In the genomic region with DNA sequence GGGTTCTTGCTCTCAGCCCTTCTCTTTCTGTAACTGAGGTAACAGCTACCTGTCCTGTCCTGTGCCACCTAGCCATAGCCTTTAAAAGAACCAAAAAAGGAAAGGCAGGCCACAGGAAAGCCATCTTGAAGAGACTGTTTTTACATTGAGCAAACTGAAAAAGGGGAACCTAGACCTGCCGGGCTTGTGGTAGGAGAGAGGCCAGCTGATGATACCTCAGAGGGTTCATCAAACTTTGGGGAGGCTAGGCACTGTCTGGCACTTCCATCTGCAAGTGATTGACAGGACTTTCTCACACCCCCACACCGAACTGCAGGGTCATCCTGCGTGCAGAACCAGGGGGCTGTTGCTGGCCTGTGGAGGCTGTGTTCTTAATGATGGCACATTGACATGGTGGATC, we compare ENCODE assay signal across 29 mouse cellular contexts. TPM values are rescaled to one million over a fixed set of nuclear protein-coding genes. Genes with fewer than 3 reads are reported as not detected.
DNase-seq lines count a peak whose midpoint lies in the region; ATAC-seq and TF ChIP-seq lines count a peak whose summit lies in the region.
"Had no signal": no experiment of that assay in that cellular context is flagged by ENCODE, and none has a peak within 500 bp of the region (broad histone marks: within the 10 kb centered on the region; RNA-seq: fewer than 3 reads in every experiment).

No protein-coding gene starts in this region.

- H3K4me2 ChIP-seq in lung, postnatal 0 days (replicated peaks; ENCODE audit: low read depth, low read length): no peak overlapping the region
- H3K4me2 ChIP-seq: embryonic facial prominence, embryonic 12.5 days; embryonic facial prominence, embryonic 15.5 days; heart, embryonic 12.5 days; heart, embryonic 15.5 days; hindbrain, embryonic 12.5 days; hindbrain, embryonic 15.5 days; intestine, embryonic 15.5 days had no signal

- no peak overlapping the region for H3K27ac ChIP-seq in lung, postnatal 0 days (ENCODE audit: low read length)
- H3K27ac ChIP-seq: embryonic facial prominence, embryonic 12.5 days; embryonic facial prominence, embryonic 15.5 days; heart, embryonic 15.5 days; hindbrain, embryonic 12.5 days; hindbrain, embryonic 15.5 days; intestine, embryonic 15.5 days had no signal

- no peak for TF ChIP-seq EP300 in lung, postnatal 0 days (IDR thresholded peaks at IDR 0.05)

- H3K4me3 ChIP-seq in lung, postnatal 0 days (ENCODE audit: low read depth, low read length): no peak overlapping the region
- H3K4me3 ChIP-seq: embryonic facial prominence, embryonic 12.5 days; embryonic facial prominence, embryonic 15.5 days; heart, embryonic 12.5 days; heart, embryonic 15.5 days; hindbrain, embryonic 12.5 days; hindbrain, embryonic 15.5 days; intestine, embryonic 15.5 days had no signal

- H3K4me1 ChIP-seq in lung, postnatal 0 days (ENCODE audit: insufficient read depth, low read depth, low read length): no peaks in the 10 kb centered on the region
- H3K4me1 ChIP-seq: embryonic facial prominence, embryonic 12.5 days; embryonic facial prominence, embryonic 15.5 days; heart, embryonic 15.5 days; hindbrain, embryonic 12.5 days; intestine, embryonic 15.5 days had no signal

- 76% methylated on average over 3 of the region's 3 CpGs for WGBS in lung, postnatal 0 days

- H3K27me3 ChIP-seq in splenic B cell, adult 2 months (ENCODE audit: control insufficient read depth, insufficient read depth, low read length, poor library complexity, severe bottlenecking): no peaks in the 10 kb centered on the region
- H3K27me3 ChIP-seq in lung, postnatal 0 days (replicated peaks; ENCODE audit: insufficient read depth, low read length): no peaks in the 10 kb centered on the region
- H3K27me3 ChIP-seq: embryonic facial prominence, embryonic 12.5 days; embryonic facial prominence, embryonic 15.5 days; heart, embryonic 12.5 days; heart, embryonic 15.5 days; hindbrain, embryonic 12.5 days; hindbrain, embryonic 15.5 days; intestine, embryonic 15.5 days had no signal

- DNase-seq in A20 (ENCODE audit: low read depth, low spot score) (peak; percentile 51), MEL-GATA-1-ER (ENCODE audit: extremely low read depth, low read depth) (peak; percentile 15)
- DNase-seq in splenic B cell, adult 2 months (ENCODE audit: low read depth, low spot score): peak; percentile 23
- DNase-seq in lung, postnatal 0 days (ENCODE audit: low spot score): no peak
- DNase-seq in ovary, postnatal 36 days (ENCODE audit: low spot score): no peak
- no peak for DNase-seq in layer of hippocampus, adult 9-10 months (ENCODE audit: low spot score)
- DNase-seq: adrenal gland, adult 8-10 months; adrenal gland, postnatal 25 days; cerebellum, adult 11-12 months; cerebellum, adult 8-10 months; cerebellum, postnatal 10 days; cerebellum, postnatal 36 days; forebrain, postnatal 0 days; gastrocnemius, postnatal 10 days; heart, adult 18-20 months; heart, postnatal 10 days; heart, postnatal 36 days; kidney, adult 11 months had no signal

- peak; percentile 53 to 73 for ATAC-seq in hematopoietic stem cell, adult 5-6 weeks (replicated peaks in 1 of 2; ENCODE audit: insufficient read depth in 1 of 2, low FRiP score in 2 of 2, low TSS enrichment in 1 of 2, low read depth in 1 of 2, poor library complexity in 2 of 2, severe bottlenecking in 2 of 2)
- ATAC-seq in lung, postnatal 0 days: no peak
- ATAC-seq: activated CD4-positive, CD25-positive, alpha-beta regulatory T cell, adult 4 months; forebrain, embryonic 14.5 days; forebrain, postnatal 0 days; intestine, embryonic 15.5 days had no signal

- no peak for TF ChIP-seq CTCF in lung, postnatal 0 days (IDR thresholded peaks at IDR 0.05)

- no peaks in the 10 kb centered on the region for H3K9me3 ChIP-seq in lung, postnatal 0 days (ENCODE audit: low read length)
- H3K9me3 ChIP-seq: embryonic facial prominence, embryonic 12.5 days; embryonic facial prominence, embryonic 15.5 days; G1E; heart, embryonic 12.5 days; heart, embryonic 15.5 days; hindbrain, embryonic 12.5 days; hindbrain, embryonic 15.5 days; intestine, embryonic 15.5 days had no signal

- no peak overlapping the region for H3K9ac ChIP-seq in lung, postnatal 0 days (replicated peaks; ENCODE audit: low read depth)
- H3K9ac ChIP-seq: embryonic facial prominence, embryonic 12.5 days; embryonic facial prominence, embryonic 15.5 days; forebrain, postnatal 0 days; heart, embryonic 12.5 days; heart, embryonic 15.5 days; hindbrain, embryonic 12.5 days; hindbrain, embryonic 15.5 days; intestine, embryonic 15.5 days had no signal

- H3K36me3 ChIP-seq in splenic B cell, adult 2 months (ENCODE audit: control insufficient read depth, insufficient read depth, low read length, poor library complexity, severe bottlenecking): peaks cover 3% of the 10 kb centered on the region
- H3K36me3 ChIP-seq in lung, postnatal 0 days (ENCODE audit: insufficient read depth, low read length): peaks cover 5% of the 10 kb centered on the region; the same call in 1 of the 2 replicates

RNA-seq across cellular contexts. Expression of a gene that starts 8.5 kb away (rescaled TPM):
- 3.3 and 3.8 TPM in 2 replicates for total RNA-seq in hematopoietic stem cell, adult 5-6 weeks (2017)
- 4.5 and 4.9 TPM in 2 replicates for polyA plus RNA-seq in lung, postnatal 0 days (2015; fragmentation: Nextera tagmentation; extraction: Ambion mirVana)

RNA-seq across cellular contexts. Expression of a gene that starts 8.6 kb away (rescaled TPM):
- not detected in 2 replicates for total RNA-seq in hematopoietic stem cell, adult 5-6 weeks (2017)
- polyA plus RNA-seq in lung, postnatal 0 days (2015; fragmentation: Nextera tagmentation; extraction: Ambion mirVana): 0.14 and 0.23 TPM in 2 replicates

Comparison
In these comparisons a context has a peak if more than half of its experiments do, and no peak if none do; other contexts are left out.
1. DNase-seq: peak in A20 (single experiment), MEL-GATA-1-ER (single experiment) and splenic B cell, adult 2 months (single experiment); none in lung, postnatal 0 days (single experiment), ovary, postnatal 36 days (single experiment) and layer of hippocampus, adult 9-10 months (single experiment).